Mouse (Mus musculus) cerebellum, adult 2 months (tissue): ENCODE measurements around the gene Tmem82. TPM values are rescaled to one million over a fixed set of nuclear protein-coding genes. Genes with fewer than 3 reads are reported as not detected.

Source experiments
- DNase-seq, 2 experiments: peaks; one replicate each; pipeline ENCODE4 v3.0.0; 2021
- H3K27ac ChIP-seq: fragments of 200-500 bp; 2 replicates; pipeline ENCODE4 v1.5.1; 2012; ENCODE audit warnings: low read length, control low read depth, inconsistent platforms; ENCODE audit not compliant: insufficient read depth
- H3K27me3 ChIP-seq: fragments of 200-500 bp; 2 replicates; pipeline ENCODE4 v1.6.1; 2012; ENCODE audit warnings: inconsistent platforms, mild to moderate bottlenecking, low read length, moderate library complexity; ENCODE audit not compliant: control insufficient read depth, insufficient read depth
- H3K4me1 ChIP-seq: fragments of 200-500 bp; 2 replicates; pipeline ENCODE4 v1.6.1; 2011; ENCODE audit warnings: low read length; ENCODE audit not compliant: control insufficient read depth, insufficient read depth
- H3K4me3 ChIP-seq: fragments of 200-500 bp; replicated peaks from 2 replicates; pipeline ENCODE3; 2011; ENCODE audit warnings: mild to moderate bottlenecking, low read depth, low read length, control low read depth; ENCODE audit not compliant: insufficient read depth
- CTCF ChIP-seq: fragments of 200-500 bp; IDR thresholded peaks from 2 replicates; pipeline ENCODE4 v1.5.1; 2011; ENCODE audit warnings: low read depth, mild to moderate bottlenecking, control low read depth, low read length, moderate library complexity, borderline replicate concordance; ENCODE audit not compliant: insufficient read depth
- POLR2A ChIP-seq: fragments of 200-500 bp; IDR thresholded peaks from 2 replicates; pipeline ENCODE4 v1.6.1; 2011; ENCODE audit warnings: low read length, control low read depth, borderline replicate concordance; ENCODE audit not compliant: insufficient read depth
- WGBS: fragments of 180-500 bp; shearing (Covaris S2); methylation state at CpG from one replicate; pipeline ENCODE4 v1.1.7; 2018; 5-methylcytosine and 5-hydroxymethylcytosine counted together
- polyA plus RNA-seq: library from polyadenylated mRNA; depleted of rRNA; stranded (reverse); fragments of >200 nt; gene quantifications from 2 replicates; pipeline ENCODE4 v1.2.3, GENCODE M21; 2012

The Tmem82 gene
- polyA plus RNA-seq, 1 experiment, result 0.57 TPM

DNA sequence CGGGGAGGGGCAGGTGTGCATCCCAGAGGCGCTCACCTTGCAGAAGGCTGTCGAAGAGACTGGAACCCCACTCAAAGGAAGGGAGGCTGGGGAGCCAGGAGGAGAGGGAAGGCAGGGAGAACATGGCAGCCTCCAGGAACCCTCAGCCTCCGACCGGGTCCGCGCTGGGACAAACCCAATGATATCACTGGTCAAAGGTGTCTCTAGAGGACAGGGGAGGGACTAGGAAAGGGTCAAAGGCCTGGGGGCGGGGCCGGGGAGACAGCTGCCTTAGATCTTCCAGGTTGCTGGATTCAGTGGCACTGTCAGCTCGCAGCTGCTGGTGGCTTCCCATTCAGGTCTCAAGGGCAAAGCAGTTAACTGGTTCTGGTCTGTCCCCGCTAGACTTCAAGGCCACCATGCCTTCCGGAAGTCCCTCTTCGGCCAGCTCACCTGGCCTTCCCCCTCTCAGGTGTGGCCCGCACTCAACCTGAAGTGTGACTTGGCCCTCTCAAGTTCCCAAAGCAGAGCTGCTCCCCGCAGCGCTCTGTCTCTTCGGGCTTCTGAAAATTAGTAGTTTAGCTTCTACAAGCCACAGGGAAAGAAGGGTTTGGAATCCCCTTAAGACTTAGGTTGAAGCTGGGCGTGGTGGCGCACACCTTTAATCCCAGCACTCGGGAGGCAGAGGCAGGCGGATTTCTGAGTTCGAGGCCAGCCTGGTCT is 419 bp downstream of the Tmem82 start:
- DNase-seq, result peak in 1 of 2 experiments; percentile 14
- no peak overlapping the region for H3K27ac ChIP-seq
- WGBS, result 21% methylated on average over 22 of the region's 22 CpGs

DNA sequence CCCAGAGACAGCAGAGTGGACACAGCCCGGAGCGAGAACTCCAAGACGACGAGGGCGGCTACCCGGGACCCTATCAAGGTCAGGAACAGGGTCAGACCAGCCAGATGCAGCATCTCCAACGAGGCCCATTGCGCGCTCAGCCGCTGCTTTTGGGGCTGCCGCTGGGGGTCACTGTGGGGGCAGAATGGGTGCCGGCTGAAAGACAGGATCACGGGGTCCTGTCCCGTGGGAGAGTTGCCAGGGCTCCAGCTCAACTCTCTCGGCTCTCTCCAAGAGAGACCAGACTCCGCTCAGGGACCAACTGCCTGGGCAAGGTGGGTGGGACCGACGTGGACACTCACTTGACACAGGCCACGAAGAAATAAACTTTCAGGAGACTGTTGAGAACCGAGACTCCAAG is 1.1 kb downstream of the Tmem82 start:
- TF ChIP-seq CTCF (peak; percentile 30; the same call in 1 of the 2 replicates), POLR2A (no peak)
- H3K4me1 ChIP-seq, result no peaks in the 10 kb centered on the region
- 21% methylated on average over 20 of the region's 20 CpGs for WGBS

More for the DNA sequence above, 419 bp downstream of the Tmem82 start:
- Histone ChIP-seq H3K27me3 (no peaks in the 10 kb centered on the region), H3K4me1 (no peaks in the 10 kb centered on the region), H3K4me3 (no peak overlapping the region)
- TF ChIP-seq CTCF, result no peak

GRCm38 (mm10) chr4:141616811-141617210 is 1.6 kb downstream of the Tmem82 start:
- DNase-seq, result no peak
- H3K27me3 ChIP-seq, result no peaks in the 10 kb centered on the region
- H3K4me3 ChIP-seq, result no peak overlapping the region
- H3K4me1 ChIP-seq, result no peaks in the 10 kb centered on the region
- 82% methylated on average over 6 of the region's 6 CpGs for WGBS
- H3K27ac ChIP-seq, result no peak overlapping the region
- no peak for TF ChIP-seq POLR2A
- TF ChIP-seq CTCF, result no peak

More for the DNA sequence above, 1.1 kb downstream of the Tmem82 start:
- Histone ChIP-seq H3K27ac (no peak overlapping the region), H3K4me3 (no peak overlapping the region), H3K27me3 (no peaks in the 10 kb centered on the region)
- peak; percentile 33 to 47 for DNase-seq

DNA sequence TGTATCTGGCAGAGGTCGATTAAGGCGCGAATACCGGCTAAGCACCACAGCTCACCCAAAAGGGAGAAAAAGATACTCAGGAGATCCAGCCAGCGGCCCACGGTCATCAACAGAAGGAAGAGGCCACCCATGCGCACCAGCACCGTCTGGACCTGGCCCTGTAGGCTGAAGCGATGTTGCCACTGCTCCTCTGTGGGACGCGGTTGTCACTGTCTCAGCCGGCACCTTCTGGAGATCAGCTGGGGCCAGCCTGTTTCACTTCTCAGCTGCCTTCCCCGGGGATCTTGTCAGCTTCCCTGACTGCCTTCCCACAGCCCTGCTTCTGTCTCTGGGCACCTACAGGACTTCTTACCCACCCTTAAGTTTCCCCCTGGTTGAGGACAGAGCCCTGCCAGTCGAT is 3.5 kb downstream of the Tmem82 start:
- WGBS, result 25% methylated on average over 14 of the region's 14 CpGs
- Histone ChIP-seq H3K4me1 (no peaks in the 10 kb centered on the region), H3K27ac (no peak overlapping the region), H3K27me3 (no peaks in the 10 kb centered on the region), H3K4me3 (no peak overlapping the region)
- TF ChIP-seq CTCF, result no peak
- no peak for TF ChIP-seq POLR2A
- DNase-seq, result peak in 1 of 2 experiments; percentile 9

DNA sequence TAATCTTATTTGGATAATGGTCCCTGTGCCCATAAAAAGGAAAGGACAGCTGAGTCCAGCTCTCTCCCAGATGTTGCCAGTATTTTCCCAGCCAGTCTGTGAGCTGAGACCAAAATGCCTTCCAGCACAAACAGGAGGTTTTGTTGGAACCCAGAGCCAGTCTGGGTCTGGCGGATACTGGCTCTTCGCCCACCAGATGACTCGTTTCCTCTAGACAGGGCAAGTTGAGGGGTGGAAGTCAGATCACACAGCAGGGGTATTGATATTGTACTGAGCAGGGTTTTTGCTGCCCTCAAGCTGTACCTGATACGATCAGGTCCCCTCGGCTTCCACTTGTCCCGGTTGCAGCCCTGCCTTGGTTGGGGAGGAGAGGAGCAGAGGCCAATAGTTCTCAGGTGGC is 8.9 kb downstream of the Tmem82 start:
- 63% methylated on average over 6 of the region's 6 CpGs for WGBS
- H3K4me3 ChIP-seq, result no peak overlapping the region
- TF ChIP-seq POLR2A, result no peak
- no peak for TF ChIP-seq CTCF
- no peaks in the 10 kb centered on the region for H3K27me3 ChIP-seq
- no peak for DNase-seq
- H3K27ac ChIP-seq, result no peak overlapping the region
- no peaks in the 10 kb centered on the region for H3K4me1 ChIP-seq

DNA sequence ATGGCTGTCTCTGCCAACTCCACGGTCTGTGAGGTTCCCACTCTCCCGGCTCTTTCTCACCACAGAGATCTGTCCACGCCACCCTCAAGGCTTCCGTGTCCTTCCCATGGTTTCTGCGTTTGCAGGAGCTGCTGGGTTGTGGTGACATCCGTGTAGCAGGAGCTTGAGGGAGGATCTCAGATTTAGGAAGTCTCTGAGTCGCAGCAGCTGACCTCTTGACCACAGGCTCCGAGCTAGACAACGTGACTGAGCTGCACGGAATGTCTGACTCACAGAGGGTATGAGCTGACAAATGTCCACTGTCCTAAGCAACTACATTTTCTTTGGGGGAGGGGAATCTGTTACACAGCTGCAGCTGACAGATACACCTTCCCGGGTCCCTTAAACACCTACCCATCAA is 12.6 kb downstream of the Tmem82 start, which contains the start of gene Fblim1:
TSS of gene Fblim1 (minus strand) at position 236 of the 400 bp plus-strand sequence.
- Histone ChIP-seq H3K27ac (no peak within 1 kb of the TSS), H3K4me1 (no peaks in the 10 kb centered on the region), H3K27me3 (no peaks in the 10 kb centered on the region), H3K4me3 (no peak within 1 kb of the TSS)
- WGBS, result 88% methylated on average over 11 of the region's 11 CpGs
- DNase-seq, result no peak
- no peak for TF ChIP-seq CTCF
- no peak for TF ChIP-seq POLR2A

GRCm38 (mm10) chr4:141605421-141605820 is 13.0 kb downstream of the Tmem82 start:
- WGBS, result 92% methylated on average over 5 of the region's 5 CpGs
- H3K27me3 ChIP-seq, result no peaks in the 10 kb centered on the region
- TF ChIP-seq POLR2A, result no peak
- TF ChIP-seq CTCF, result no peak
- H3K4me3 ChIP-seq, result no peak overlapping the region
- no peak for DNase-seq
- no peak overlapping the region for H3K27ac ChIP-seq
- H3K4me1 ChIP-seq, result no peaks in the 10 kb centered on the region

GRCm38 (mm10) chr4:141604493-141604892 is 13.9 kb downstream of the Tmem82 start:
- DNase-seq, result no peak
- no peak for TF ChIP-seq CTCF
- no peak for TF ChIP-seq POLR2A
- H3K27ac ChIP-seq, result no peak overlapping the region
- no peak overlapping the region for H3K4me3 ChIP-seq
- 56% methylated on average over 8 of the region's 8 CpGs for WGBS
- no peaks in the 10 kb centered on the region for H3K27me3 ChIP-seq
- no peaks in the 10 kb centered on the region for H3K4me1 ChIP-seq
